Mouse (Mus musculus) hindlimb bud, embryonic 11.5 days (tissue): ENCODE measurements around the gene Pknox2.
A peak's percentile ranks its signal among the peaks of the same experiment; 100 is the strongest.

Experiments used
- DNase-seq: peaks from one replicate; pipeline ENCODE4 v3.0.0-alpha.2; 2012; ENCODE audit warnings: low read depth, low spot score; ENCODE audit errors: extremely low spot score

Pknox2 gene

DNA sequence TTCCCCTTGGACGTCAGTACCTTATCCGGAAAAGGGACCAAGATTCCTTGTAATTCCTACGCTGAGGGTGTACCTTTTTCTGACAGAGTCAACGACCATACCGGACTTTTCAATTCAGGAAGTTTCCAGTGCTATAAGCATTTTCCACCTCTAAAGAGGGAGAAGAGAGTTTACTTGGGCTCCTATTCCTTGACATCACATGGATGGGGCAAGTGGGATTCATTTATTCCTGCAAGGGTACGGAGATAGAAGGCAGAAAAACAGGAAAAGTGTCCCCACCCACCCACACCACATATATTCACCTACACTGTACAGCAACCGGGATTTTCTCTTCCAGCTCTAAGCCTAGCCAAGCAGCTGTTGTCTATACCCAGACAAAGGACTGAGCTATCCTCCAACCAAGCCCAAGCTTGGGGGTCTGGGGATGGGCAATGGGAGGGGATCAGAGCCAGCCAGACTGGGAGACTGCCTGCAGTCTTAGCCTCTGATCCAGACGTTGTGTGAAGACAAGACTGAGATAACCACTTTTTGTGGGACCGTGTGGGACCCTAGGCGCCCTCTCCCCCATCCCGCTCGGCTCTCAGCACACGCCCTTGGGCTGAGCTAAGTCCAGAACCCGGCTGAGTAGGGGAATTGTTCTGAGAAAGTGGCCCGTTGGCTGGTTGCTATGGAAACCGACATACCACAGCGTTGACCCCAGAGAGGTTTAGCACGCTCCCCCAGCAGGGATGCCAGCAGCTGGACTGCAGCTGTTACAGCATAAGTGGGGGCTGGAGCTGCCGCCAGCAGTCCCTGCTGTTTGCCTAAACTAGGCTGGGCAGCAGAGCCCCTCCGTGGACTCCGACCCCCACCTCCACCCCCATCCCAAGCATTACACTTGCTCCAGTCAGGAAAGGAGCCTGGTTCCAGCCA is 93.3 kb downstream of the Pknox2 start:
- peak; percentile 93 for DNase-seq

DNA sequence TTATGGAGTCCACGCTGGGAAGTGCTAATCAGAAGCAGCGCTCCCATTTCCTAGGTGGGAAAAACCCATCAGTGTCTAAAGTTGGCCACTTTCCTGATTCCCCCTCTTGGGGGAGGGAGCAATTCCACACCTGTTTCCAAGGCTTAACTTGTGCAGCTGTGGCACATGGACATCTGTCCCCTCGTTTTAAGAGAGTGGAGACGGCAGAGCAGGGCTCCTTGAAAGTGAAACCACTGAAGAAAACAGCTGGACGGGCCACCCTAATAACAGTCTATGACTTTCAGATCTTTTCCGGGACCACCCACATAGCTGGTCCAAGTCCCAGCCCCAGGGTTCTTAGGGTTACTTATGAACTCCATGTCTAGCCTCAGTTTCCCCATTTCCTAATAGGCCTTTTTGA is 94.2 kb downstream of the Pknox2 start:
- DNase-seq = no peak

DNA sequence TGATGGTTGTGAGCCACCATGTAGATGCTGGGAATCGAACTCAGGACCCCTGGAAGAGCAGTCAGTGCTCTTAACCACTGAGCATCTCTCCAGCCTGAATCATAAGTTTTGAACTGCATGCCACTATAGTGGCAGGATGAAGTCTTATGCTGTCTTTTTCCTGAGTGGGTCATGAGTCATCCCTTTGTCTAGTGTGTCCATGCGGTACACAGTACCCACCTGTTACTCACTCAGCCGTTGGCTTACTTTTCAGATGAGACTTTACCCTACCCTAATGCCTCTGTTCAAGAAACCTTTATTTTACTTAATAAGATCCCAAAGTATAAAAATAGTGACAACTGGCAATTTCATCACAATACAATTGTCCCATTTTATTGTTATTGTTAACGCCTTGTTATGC is 95.5 kb downstream of the Pknox2 start:
- DNase-seq = no peak

DNA sequence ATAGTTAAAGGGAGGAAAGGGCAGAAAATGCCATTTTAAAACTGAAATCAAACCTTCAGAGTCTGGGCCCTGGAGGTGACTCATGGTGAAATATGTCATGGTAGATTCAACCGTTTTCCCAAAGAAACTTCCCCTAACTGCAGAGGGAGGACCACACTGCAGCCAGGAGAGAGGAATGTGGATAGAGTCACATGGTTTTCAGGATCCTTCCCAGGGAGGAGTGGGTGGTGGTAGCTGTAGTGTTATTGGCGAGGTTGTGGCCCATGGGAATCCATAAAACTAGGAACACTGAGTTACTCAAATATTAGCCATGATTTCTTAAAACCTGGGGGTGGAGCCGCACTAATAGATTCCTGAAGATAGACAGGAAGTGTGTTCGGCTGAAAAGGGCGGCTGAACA is 99.7 kb downstream of the Pknox2 start:
- no peak for DNase-seq

DNA sequence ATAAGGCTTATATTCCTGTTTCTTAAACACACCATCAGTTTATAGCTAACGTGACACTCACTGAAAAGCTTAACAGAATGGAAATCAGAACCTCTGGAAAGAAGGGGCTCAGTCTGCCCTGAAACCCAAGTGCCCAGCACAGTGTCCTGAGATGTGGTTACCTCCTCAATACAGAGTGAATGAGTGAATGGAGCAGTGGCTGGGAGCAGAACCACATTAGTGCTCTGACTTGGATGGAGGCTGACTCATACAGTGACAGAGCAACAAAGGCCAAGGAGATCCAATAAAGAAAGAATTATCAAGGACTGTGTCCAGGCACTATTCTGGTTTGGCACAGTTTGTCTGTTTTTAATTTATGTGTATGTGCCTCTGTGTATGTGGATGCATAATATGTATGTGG is 101.3 kb downstream of the Pknox2 start:
- no peak for DNase-seq

DNA sequence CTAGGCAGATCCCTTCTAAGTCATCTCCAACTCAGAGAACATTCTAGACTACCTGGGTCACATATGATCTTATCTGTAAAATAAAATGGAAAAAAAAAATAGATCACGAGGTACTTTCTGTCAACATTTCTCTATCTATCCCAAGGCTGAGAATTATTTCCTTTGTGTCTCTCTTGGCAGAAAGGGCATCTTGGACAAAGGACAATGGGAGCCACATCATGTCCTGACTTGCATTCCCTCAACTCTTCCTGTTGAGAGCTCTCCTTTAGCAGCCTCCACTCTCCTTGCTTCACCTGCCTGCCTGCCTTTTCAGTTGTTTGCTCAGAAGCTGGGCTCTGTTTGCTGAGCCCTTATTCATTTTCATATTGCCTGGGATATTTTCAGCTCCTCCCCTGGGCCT is 103.0 kb downstream of the Pknox2 start:
- no peak for DNase-seq

DNA sequence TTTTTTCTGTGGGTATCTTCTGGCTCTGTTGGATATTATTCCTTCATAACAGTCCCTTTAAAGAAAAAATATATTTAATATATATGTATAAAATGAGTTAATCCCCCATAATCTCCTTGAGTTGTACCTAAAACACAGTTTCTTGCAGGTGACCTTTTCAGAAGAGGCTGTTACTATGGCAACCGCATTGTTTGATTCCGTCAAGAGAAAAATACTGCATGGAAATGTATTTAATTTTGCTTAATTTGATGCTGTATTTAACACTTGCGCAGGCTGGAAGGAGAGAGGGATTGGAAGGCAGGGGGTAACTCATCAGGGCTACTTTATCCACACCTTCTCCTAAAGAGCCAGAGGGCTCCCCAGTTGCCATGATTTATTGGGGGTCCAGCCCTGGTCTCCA is 108.3 kb downstream of the Pknox2 start:
- DNase-seq = no peak

DNA sequence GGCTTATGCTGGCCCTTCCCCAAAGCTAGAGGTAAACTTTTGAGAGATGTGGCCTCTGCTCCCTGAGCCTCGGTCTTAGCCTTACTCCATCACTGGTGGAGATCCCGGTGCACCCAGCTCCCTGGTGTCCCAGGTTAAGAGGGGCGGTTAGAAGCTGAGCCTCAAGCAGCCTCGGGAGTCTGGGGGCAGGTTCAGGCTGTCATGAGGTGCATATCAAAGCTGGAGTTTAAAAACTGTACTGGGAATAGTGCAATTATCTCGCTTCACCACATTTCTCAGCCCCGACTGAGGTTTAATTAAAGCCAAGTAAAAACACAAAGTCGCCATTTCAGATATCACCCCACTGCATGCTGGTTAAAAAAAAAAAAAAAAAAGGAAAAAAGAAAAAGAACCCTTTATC is 108.8 kb downstream of the Pknox2 start:
- DNase-seq = no peak

DNA sequence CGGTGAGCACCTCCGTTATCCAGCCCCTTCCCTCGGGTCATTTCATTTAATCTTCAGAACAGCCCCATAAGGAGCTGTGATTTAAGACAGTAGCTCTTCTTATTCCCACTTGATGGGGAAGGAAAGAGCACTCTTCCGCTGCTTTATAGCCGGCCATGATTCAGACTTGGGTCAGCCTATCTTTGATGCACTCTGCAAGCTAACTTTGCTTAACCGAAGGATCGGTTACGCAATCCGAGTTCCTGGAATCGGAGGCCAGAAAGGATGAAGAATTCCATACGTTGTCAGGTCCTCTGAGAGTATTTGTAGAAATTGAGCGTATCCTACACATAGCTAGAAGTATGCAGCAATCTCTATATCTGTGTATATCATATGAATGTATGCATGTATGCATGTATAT is 109.8 kb downstream of the Pknox2 start:
- no peak for DNase-seq

DNA sequence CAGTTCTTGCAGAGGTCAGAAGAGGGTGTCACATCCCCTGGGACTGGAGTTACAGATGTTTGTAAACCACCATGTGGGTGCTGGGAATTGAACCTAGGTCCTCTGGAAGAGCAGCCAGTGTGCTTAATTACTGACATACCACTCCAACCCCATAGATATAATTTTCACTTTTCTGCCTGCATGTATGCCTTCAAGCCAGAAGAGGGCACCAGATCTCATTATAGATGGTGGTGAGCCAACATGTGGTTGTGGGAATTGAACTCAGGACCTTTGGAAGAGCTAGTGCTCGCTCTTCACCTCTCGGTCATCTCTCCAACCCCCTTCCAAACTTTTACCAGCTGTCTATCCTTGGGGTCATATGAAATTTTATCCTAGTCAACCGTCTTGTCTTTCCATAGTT is 112.0 kb downstream of the Pknox2 start:
- DNase-seq = no peak

DNA sequence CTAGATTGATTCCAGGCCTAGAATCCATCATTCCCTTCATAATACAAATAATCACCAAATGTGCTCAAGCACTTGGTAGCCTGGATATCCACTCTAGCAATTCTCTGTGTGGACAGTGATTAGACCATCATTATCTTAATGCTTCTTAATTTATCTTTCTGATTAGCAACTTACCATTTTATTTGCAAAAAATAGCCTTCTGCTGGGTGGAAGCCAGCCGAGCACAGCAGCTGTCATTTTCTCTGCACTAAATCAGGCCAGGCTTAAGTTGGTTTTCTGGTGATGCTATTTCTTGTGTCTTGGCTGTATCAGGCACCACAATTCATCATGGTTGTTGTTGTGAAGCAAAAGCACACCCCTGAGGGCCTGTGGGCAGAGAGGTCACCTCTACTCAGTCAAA is 112.9 kb downstream of the Pknox2 start:
- no peak for DNase-seq

DNA sequence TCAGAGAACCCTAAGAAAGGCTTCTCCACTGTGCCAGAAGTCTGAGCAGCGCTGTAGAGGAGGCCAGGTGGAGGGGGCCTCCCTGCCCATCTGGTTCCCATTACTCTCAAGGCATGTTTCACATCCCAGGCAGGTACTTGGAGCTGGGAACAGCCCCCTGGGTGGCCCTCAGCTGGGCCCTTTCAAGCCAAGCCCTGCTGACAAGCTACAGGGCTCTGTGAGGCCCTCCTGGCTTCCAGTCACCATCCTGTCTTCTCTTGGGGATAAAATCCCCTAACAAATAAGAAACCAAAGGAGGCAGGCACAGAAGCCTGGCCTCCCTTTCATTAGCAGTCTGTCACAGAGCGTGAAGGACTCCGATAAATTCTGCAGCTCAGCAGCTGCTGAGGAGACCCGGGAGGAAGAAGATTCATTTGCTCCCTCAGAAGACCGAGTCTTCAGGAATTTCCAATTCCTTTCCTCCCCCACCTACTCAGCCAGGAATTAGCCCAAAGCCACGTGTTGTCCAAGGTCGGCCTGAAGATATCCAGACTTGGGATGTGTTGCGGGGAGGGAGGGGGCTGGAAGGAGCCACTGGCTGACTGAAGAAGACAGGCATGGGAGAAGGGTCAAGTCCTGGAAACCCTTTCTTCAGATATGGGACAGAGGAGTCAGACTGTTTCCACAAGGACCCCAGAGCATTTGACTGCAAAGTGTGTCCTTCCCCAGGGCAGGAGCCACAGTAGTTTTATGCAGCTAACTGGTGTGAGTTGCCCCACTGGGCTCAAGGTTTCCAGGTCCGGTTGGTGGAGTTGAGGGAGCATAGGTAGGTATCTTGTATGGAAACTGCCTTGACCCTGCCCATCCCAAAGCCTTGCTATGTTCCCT is 116.6 kb downstream of the Pknox2 start:
- no peak for DNase-seq

DNA sequence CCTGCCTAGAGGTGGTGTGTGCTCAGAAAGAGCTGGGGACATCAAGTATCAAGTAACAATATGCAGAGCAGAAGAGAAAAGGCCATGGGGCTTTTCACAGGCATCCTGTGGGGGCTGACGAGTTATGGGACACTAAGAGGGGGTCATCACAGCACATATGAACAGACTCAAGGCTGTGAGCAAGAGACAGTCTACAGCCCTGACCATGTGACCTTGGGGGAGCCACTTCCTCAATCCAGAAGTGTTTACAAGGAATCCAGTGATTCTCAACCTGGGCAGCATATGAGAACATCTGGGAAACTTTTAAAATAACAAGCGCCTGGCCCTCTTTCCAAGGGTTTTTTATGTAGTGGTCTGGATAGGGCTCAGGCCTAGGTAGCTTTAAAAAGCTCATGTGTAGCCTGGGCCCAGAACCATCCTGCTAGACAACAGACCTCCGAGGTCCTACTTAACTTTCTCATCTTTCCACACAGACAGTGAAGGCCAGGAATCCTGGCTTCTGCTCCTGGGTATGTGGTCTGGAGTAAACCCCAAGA is 117.3 kb downstream of the Pknox2 start:
- DNase-seq = no peak

DNA sequence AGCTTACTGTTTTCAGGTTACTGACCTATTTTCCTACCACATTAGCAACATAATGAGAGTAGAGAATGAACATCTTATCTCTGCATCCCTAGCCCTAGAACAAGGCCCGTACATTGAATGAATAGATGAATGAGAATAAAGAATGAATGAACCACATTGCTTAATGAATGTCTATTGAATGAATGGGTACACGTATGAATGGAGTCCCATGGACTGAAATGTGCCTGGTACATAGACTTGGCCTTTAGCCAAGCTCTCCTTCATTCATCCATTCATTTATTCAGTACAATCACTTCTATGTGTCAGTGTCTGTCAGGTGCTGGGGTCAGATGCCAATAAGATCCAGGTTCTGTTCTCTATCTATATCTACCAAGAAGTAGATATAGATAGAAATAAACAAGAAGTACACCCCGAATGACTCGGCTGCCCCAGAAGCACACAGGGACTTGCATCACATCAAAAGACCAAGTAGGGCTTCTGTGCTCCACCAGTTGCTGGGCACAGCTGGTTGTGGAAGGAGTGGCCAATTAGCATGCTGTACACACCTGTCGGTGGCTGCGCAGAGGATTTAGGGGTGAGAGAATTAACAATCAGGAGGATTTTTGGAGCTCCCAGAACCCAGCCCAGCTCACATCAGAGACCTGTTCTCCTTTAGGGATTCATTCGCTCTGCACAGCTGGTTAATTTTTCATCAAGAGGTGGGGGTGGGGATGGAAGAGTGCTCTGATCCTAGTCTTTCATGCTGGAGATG is 119.2 kb downstream of the Pknox2 start:
- DNase-seq = no peak

DNA sequence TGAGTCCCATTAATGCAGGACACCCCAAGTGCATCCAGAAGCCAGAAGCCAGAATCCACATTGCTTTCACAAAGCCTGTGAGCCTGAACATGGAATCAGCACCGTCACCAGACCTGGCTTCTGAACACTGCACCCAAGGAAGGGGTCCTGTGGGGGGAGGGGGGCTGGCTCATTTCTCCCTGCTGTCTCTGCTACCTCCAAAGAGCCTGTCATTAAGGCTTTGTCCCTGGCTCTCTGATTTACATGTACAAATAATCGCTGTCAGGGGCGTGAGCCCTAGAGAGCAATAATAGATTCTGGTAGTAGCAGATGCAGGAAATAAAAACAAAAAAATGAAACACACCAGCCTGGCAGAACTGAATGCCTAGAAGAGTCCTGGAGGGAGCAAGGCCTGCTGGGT is 121.3 kb downstream of the Pknox2 start:
- no peak for DNase-seq

DNA sequence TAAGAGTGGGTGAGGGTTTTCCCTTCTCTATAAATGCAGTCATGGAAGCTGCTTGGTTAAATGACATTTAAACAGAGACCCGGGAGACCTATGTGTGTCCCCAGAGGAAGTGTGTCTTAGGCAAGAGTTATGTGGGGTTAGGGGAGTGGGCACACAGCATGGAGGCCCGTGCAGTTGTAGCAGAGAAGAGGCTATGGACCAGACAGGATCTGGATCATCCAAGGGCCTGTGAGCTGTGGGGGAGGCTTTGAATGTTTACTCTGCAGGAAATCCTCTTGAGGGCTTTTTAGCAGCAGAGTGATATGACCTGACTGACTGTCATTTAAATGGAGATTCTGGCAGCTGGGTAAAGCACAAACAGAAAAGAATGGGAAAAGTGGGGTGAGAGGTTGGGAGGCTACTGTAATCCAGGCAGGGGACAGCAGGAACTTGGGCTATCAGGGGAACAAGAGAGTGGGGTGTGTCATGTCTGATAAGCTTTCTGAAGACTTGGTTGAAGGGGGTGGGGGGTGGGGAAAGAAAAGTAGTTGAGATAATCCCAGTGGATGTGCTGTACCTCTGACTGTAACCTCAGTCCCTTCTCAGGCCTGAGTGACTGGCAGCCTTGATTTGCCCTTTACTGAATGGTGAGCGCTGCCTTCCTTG is 125.5 kb downstream of the Pknox2 start:
- DNase-seq = no peak

DNA sequence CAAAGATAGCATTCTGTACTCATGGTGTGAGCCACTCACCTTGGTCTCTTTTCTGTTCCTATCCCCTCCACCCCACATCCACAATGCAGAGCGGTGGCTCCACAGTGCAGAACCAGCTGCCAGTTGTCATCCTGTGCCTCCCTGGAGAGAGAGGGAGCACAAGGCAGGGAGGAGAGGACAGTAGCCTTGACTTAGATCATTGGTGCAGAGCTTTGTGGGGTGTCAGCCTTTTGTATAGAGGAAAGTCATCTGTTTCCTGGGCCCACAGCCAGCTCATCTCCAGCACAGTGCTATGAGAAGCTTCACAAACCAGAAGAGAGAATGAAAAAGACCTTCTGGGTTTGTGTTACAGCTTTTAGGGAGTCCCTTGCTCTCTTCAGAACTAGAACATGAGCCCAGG is 129.1 kb downstream of the Pknox2 start:
- no peak for DNase-seq

DNA sequence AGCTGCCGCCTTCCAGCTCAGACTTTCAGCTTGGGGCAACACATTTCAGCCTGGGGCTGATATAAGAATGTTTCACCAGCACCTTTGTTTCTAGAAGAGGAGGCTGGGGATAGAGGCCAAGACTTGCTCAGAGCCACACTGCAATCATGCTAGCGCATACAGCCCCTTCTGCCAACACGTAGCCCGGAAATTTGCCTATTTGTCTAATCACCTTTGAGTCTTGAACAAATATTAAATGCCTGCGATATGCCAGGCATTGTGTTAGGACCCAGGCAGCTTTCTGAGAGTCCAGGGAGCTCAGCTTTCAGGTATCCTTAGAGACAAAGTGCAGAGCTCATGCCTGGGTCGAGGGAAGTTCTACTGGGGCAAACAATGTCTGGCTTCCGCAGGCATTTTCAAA is 130.0 kb downstream of the Pknox2 start:
- no peak for DNase-seq

DNA sequence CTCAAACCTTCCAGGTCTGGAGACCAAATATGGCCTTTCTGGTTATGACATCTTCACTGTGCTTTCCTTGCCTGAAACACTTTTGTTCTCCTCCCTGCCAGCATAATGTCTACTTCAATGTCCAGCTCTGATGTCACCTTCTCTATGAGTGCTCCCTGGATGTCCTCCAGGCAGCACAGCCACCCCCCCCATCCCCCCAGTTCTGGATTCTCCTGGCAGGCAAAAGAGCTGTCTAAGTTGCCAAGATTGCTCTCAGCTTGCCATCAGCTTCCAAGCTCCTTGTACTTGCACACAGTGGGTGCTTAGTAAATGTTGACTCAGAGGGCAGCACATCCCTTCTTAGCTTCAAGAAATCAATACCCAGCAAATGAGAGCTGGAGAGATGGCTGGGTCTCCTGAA is 131.0 kb downstream of the Pknox2 start:
- no peak for DNase-seq

DNA sequence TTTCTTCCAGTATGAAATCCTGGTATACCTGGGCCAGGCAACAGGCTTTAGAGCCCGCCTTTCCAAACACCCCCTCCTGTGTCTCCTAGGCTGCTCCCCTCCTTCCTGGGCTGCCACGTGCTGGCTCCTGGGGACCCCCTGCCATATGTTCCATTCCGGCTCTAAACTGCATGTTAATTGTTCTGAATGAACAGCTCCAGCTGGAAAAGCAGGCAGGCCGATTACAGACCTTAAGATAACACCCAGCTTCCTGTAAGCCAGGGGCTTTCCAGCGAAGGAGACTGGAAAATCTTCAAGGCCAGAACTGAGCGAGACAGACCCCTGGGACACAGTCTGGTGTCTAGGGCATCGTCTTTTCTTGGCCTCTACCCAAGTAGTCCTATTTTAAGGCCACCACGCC is 133.6 kb downstream of the Pknox2 start:
- no peak for DNase-seq

DNA sequence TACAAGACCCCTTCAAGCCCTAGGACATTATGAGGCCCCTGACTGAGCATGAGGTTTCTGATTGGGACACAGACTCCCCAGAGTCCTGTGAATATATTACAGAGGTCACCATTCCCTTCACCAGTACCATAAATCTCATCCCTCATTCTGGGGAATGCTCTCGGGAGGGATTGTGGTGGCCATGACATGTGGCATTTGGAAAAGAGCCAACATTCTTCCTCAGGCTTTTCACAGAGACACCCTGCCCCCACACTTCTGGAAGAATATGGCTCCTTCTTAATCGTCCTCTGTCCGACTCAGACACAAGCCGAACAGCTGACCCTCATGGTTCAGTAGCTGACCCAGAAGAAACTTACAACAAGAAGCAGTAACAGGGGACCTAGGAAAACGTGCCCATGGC is 139.1 kb downstream of the Pknox2 start:
- no peak for DNase-seq
